Mouse (Mus musculus) large intestine, adult 2 months (tissue): ENCODE results near the gene Skint3. TPM values are rescaled to one million over a fixed set of nuclear protein-coding genes. Genes with fewer than 3 reads are reported as not detected.
"Not testable (repeated sequence)": the region's sequence is repeated elsewhere in the genome, so short reads cannot be mapped to it uniquely, and the experiment has no call there.

Experiments
- DNase-seq: peaks from one replicate; pipeline ENCODE4 v3.0.0-alpha.2; 2012; ENCODE audit warnings: low read depth, low spot score
- WGBS: fragments of 180-500 bp; shearing (Covaris S2); methylation state at CpG from one replicate; pipeline ENCODE4 v1.1.7; 2018; 5-methylcytosine and 5-hydroxymethylcytosine counted together
- polyA plus RNA-seq: library from polyadenylated mRNA; depleted of rRNA; stranded (reverse); fragments of >200 nt; gene quantifications from 2 replicates; pipeline ENCODE4 v1.2.3, GENCODE M21; 2012; rRNA removed

Skint3 gene
- polyA plus RNA-seq, result 0.03 TPM in 1 of 2 replicates, not detected in the other

GRCm38 (mm10) chr4:112231945-112232344 is at the start of gene Skint3:
Gene Skint3, plus strand, starts transcription at chr4:112232245.
- DNase-seq, result no peak
- 78% methylated on average over 1 of the region's 1 CpGs for WGBS

GRCm38 (mm10) chr4:112243416-112243815 is 11.4 kb downstream of the Skint3 start:
- WGBS, result 47% methylated on average over 1 of the region's 1 CpGs
- DNase-seq, result no peak

- WGBS, result 91% methylated on average over 3 of the region's 3 CpGs
Observed at GRCm38 (mm10) chr4:112243951-112244350, 11.9 kb downstream of the Skint3 start.

DNA sequence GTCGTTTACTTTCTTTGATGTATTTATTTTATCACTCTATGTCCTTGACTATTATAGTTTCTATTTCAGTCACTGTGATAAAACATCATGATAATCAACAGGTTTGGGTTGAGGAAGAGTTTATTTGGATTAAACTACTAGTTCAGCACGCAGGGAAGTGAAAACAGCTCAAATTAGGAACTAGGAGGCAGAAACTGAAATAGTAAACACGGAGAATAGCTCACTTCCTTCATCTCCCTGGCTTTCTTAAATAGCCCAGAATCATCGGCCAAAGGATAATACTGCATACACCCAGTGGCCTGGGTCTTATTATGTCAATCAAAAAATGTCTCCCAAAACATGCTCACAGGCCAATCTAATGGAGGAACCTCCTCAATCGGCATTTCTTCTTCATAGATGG is 24.0 kb downstream of the Skint3 start:
- no peak for DNase-seq
- WGBS, result 65% methylated on average over 5 of the region's 5 CpGs

More at GRCm38 (mm10) chr4:112243951-112244350, 11.9 kb downstream of the Skint3 start:
- DNase-seq, result no peak

DNA sequence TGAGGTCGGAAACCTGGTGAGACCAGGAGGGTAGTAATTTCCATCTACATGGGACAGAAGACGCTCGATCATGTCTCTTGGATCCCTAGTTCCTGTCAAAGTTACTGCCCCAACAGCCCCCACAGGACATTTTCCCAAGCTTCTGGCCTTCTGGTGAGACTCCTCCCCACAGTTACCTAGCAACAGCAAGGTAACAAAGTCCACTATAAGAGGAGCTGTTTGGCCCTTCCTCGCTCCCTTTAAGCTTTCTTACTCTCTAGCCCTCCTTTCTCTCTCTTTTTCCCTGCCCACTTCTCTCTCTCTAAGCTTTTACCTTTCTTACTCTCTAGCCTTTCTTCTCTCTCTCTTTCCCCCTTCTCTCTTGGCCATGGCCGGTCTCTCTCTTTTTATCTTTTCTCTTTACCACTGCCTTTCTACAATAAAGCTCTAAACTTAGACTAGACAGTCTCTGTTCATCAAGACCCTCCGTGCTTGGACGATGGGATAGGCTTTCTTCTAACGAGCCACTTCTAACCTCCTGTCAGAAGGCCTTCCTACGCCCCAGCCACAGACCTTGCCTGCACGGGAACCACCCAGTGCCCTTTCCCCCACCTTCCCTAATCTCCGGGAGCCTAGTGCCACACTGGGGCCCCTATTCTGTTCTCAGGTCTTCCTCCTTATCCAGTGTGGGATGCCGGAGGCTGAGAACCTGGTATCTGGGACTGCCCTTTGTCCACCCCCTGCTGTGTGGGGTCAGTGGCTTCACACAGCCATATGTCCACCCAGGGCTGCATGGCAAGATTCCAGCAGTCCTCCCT is 55.3 kb downstream of the Skint3 start:
- whole genome bisulfite sequencing, result 77% methylated on average over 12 of the region's 12 CpGs
- no peak for DNase-seq

GRCm38 (mm10) chr4:112288396-112288795 is 56.4 kb downstream of the Skint3 start:
- DNase-seq, result no peak
- WGBS, result 66% methylated on average over 4 of the region's 4 CpGs

DNA sequence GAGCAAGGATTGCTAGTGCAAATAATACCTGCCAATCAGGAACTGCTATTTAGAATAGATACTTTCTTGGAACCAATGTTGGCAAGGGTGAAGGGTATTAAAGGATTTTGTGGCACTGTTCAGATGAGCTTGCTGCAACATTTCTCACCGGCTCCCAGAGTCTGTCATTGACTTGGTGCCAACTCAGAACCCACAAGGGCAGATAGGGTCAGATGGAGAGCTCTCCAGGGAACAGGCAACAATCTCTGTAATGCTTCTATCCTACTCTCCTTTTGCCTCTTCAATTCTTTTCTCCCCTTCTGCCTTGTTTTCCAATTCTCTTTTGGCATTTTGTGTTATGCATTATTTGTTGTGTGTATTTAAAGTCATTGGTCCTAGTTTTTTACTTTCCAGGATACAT is 70.3 kb downstream of the Skint3 start:
- WGBS, result 52% methylated on average over 1 of the region's 1 CpGs
- no peak for DNase-seq

DNA sequence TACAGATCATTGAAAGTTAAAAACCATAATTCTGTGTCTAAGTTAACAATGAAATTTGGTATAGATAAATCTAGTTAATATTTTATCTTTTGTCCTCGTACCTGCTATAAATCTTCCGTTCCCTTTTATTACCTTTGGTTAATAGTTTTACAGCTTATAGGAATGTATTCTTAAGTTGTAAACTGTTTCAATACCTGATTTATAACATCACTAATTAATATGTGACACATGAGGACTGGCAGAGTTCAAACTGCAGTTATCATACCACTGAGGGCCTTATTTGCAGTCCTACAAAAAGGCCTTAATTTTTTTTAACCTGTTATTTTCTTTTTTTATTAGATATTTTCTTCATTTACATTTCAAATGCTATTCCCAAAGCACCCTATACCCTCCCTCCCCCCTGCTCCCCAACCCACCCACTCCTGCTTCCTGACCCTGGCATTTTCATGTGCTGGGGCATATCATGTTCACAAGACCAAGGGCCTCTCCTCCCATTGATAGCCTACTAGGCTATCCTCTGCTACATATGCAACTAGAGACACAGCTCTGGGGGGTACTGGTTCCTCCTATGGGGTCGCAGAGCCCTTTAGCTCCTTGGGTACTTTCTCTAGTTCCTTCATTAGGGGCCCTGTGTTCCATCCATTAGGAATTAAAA is 70.9 kb downstream of the Skint3 start:
- DNase-seq, result no peak

DNA sequence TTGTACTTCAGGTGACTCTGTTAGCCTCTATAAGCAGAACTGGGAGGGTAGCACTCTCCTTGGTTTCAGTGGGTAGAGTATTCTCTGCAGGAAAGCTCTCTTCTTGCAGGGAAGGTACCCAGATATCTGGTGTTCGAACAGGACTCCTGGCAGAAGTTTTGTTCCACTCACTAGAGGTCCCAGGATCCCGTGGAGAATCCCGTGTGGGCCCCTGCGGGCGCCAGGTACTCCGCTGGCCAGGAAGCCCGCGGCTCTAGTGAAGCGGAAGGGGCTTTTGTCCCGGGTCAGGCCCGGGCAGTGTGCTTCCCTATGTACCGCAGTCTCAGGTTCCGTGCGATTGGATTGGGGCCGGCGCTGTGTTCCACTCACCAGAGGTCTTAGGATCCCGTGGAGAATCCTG is 117.1 kb downstream of the Skint3 start:
- DNase-seq, result not testable (repeated sequence)
- WGBS, result 91% methylated on average over 17 of the region's 17 CpGs

More for the DNA sequence above, 70.9 kb downstream of the Skint3 start:
- WGBS, result 48% methylated on average over 3 of the region's 3 CpGs

Other genes starting within 250 kb of the Skint3 start
- not detected in 2 replicates for gene Skint1, start 226.0 kb upstream of the Skint3 start, polyA plus RNA-seq
- gene Skint4, start 160.2 kb upstream of the Skint3 start, polyA plus RNA-seq, result not detected in 2 replicates
- gene Skint9, start 201.7 kb downstream of the Skint3 start, polyA plus RNA-seq, result not detected in 2 replicates